Mouse (Mus musculus) intestine, embryonic 15.5 days (tissue): ENCODE measurements around the gene Cpne9. TPM values are rescaled to one million over a fixed set of nuclear protein-coding genes. Genes with fewer than 3 reads are reported as not detected.
A peak's percentile ranks its signal among the peaks of the same experiment; 100 is the strongest.

Source experiments
- ATAC-seq: fragments of 200-750 bp; cut with Nextera tagmentation; 2 replicates; pipeline ENCODE4 v1.8.0; 2017; ENCODE audit warnings: moderate TSS enrichment, moderate library complexity
- H3K27ac ChIP-seq: fragments of 300-500 bp; sonication (generic); 2 replicates; pipeline ENCODE4 v1.5.1; 2015; ENCODE audit warnings: mild to moderate bottlenecking, inconsistent platforms
- H3K27me3 ChIP-seq: fragments of 300-500 bp; sonication (generic); replicated peaks from 2 replicates; pipeline ENCODE4 v1.6.1; 2015; ENCODE audit warnings: inconsistent platforms
- H3K36me3 ChIP-seq: fragments of 300-500 bp; sonication (generic); 2 replicates; pipeline ENCODE4 v1.6.1; 2015; ENCODE audit warnings: inconsistent platforms
- H3K4me1 ChIP-seq: fragments of 300-500 bp; sonication (generic); replicated peaks from 2 replicates; pipeline ENCODE4 v1.6.1; 2015; ENCODE audit warnings: inconsistent platforms
- H3K4me2 ChIP-seq: fragments of 300-500 bp; sonication (generic); replicated peaks from 2 replicates; pipeline ENCODE4 v1.6.1; 2015; ENCODE audit warnings: mild to moderate bottlenecking, inconsistent platforms
- H3K4me3 ChIP-seq: fragments of 300-500 bp; sonication (generic); replicated peaks from 2 replicates; pipeline ENCODE4 v1.5.1; 2015; ENCODE audit warnings: inconsistent platforms
- H3K9ac ChIP-seq: fragments of 300-500 bp; sonication (generic); 2 replicates; pipeline ENCODE4 v1.6.1; 2015; ENCODE audit warnings: inconsistent platforms
- H3K9me3 ChIP-seq: fragments of 300-500 bp; sonication (generic); 2 replicates; pipeline ENCODE4 v1.6.1; 2016; ENCODE audit warnings: inconsistent platforms
- WGBS: fragments of 180-500 bp; shearing (Covaris S2); methylation state at CpG from one replicate; pipeline ENCODE4 v1.1.7; 2015; 5-methylcytosine and 5-hydroxymethylcytosine counted together
- polyA plus RNA-seq: library from polyadenylated mRNA; unstranded; fragments of >200 nt; fragmentation: Nextera tagmentation; extraction: Ambion mirVana; gene quantifications from 2 replicates; pipeline ENCODE4 v1.2.1, GENCODE M21; 2015

The Cpne9 gene
- polyA plus RNA-seq, 1 experiment from 2014 or later: 0.14 TPM

- Histone ChIP-seq H3K4me2 (no peak overlapping the region), H3K9me3 (no peaks in the 10 kb centered on the region), H3K27ac (no peak overlapping the region), H3K4me3 (no peak overlapping the region), H3K27me3 (no peaks in the 10 kb centered on the region), H3K9ac (no peak overlapping the region), H3K36me3 (peaks cover 33% of the 10 kb centered on the region), H3K4me1 (no peaks in the 10 kb centered on the region)
- 89% methylated on average over 7 of the region's 7 CpGs for WGBS
- ATAC-seq: no peak
Observed at GRCm38 (mm10) chr6:113266996-113267655, 15.0 kb upstream of the Cpne9 start.

GRCm38 (mm10) chr6:113267988-113268387 is 14.1 kb upstream of the Cpne9 start:
- WGBS: 88% methylated on average over 1 of the region's 1 CpGs
- Histone ChIP-seq H3K4me2 (no peak overlapping the region), H3K9ac (no peak overlapping the region), H3K36me3 (peaks cover 35% of the 10 kb centered on the region), H3K4me1 (no peaks in the 10 kb centered on the region), H3K27ac (no peak overlapping the region), H3K27me3 (no peaks in the 10 kb centered on the region), H3K4me3 (no peak overlapping the region), H3K9me3 (no peaks in the 10 kb centered on the region)
- no peak for ATAC-seq

GRCm38 (mm10) chr6:113272365-113272764 is 9.7 kb upstream of the Cpne9 start:
- Histone ChIP-seq H3K9me3 (no peaks in the 10 kb centered on the region), H3K4me3 (no peak overlapping the region), H3K36me3 (peaks cover 23% of the 10 kb centered on the region), H3K4me1 (no peaks in the 10 kb centered on the region), H3K4me2 (no peak overlapping the region), H3K27ac (no peak overlapping the region), H3K9ac (no peak overlapping the region), H3K27me3 (no peaks in the 10 kb centered on the region)
- ATAC-seq: no peak
- 87% methylated on average over 3 of the region's 3 CpGs for WGBS

GRCm38 (mm10) chr6:113276846-113277245 is 5.3 kb upstream of the Cpne9 start:
- no peak for ATAC-seq
- H3K4me3 ChIP-seq: no peak overlapping the region
- 69% methylated on average over 4 of the region's 4 CpGs for WGBS

GRCm38 (mm10) chr6:113281676-113282075 is 431 bp upstream of the Cpne9 start:
- Histone ChIP-seq H3K9me3 (no peaks in the 10 kb centered on the region), H3K27me3 (peaks cover 37% of the 10 kb centered on the region), H3K4me2 (no peak overlapping the region; the same call in 1 of the 2 replicates), H3K27ac (no peak overlapping the region), H3K4me1 (peaks cover 7% of the 10 kb centered on the region; the same call in 1 of the 2 replicates), H3K36me3 (no peaks in the 10 kb centered on the region), H3K9ac (no peak overlapping the region), H3K4me3 (no peak overlapping the region)
- WGBS: 64% methylated on average over 6 of the region's 6 CpGs
- peak; percentile 20; the same call in 1 of the 2 replicates for ATAC-seq

More at GRCm38 (mm10) chr6:113276846-113277245, 5.3 kb upstream of the Cpne9 start:
- Histone ChIP-seq H3K36me3 (0 out of 2 replicates have a peak, but pooled peaks cover 10% of the 10 kb centered on the region), H3K4me1 (no peaks in the 10 kb centered on the region), H3K9me3 (no peaks in the 10 kb centered on the region), H3K27me3 (peaks cover 4% of the 10 kb centered on the region), H3K4me2 (no peak overlapping the region), H3K27ac (no peak overlapping the region), H3K9ac (no peak overlapping the region)

- ATAC-seq: peak; percentile 47; the same call in 1 of the 2 replicates
- Histone ChIP-seq H3K9ac (no peak overlapping the region), H3K9me3 (no peaks in the 10 kb centered on the region), H3K4me2 (peak overlapping the region; percentile 28), H3K4me3 (no peak overlapping the region), H3K36me3 (no peaks in the 10 kb centered on the region), H3K27me3 (peaks cover 37% of the 10 kb centered on the region), H3K4me1 (peaks cover 7% of the 10 kb centered on the region; the same call in 1 of the 2 replicates), H3K27ac (no peak overlapping the region)
- 2% methylated on average over 22 of the region's 22 CpGs for WGBS
Observed at GRCm38 (mm10) chr6:113282969-113283368, 862 bp downstream of the Cpne9 start.

GRCm38 (mm10) chr6:113283500-113283899 is 1.4 kb downstream of the Cpne9 start:
- H3K9ac ChIP-seq: no peak overlapping the region

GRCm38 (mm10) chr6:113284931-113285330 is 2.8 kb downstream of the Cpne9 start:
- H3K4me1 ChIP-seq: peaks cover 7% of the 10 kb centered on the region; the same call in 1 of the 2 replicates
- no peak overlapping the region for H3K4me3 ChIP-seq
- WGBS: 68% methylated on average over 3 of the region's 3 CpGs
- H3K36me3 ChIP-seq: no peaks in the 10 kb centered on the region
- H3K4me2 ChIP-seq: no peak overlapping the region
- H3K9me3 ChIP-seq: no peaks in the 10 kb centered on the region
- no peak for ATAC-seq
- H3K27me3 ChIP-seq: peaks cover 37% of the 10 kb centered on the region
- H3K9ac ChIP-seq: no peak overlapping the region
- no peak overlapping the region for H3K27ac ChIP-seq

More at GRCm38 (mm10) chr6:113283500-113283899, 1.4 kb downstream of the Cpne9 start:
- Histone ChIP-seq H3K9me3 (no peaks in the 10 kb centered on the region), H3K27me3 (peaks cover 37% of the 10 kb centered on the region), H3K36me3 (no peaks in the 10 kb centered on the region), H3K27ac (no peak overlapping the region), H3K4me1 (peaks cover 7% of the 10 kb centered on the region; the same call in 1 of the 2 replicates), H3K4me2 (peak overlapping the region; percentile 28; the same call in 1 of the 2 replicates), H3K4me3 (no peak overlapping the region)
- whole genome bisulfite sequencing: 4% methylated on average over 6 of the region's 6 CpGs
- 0 out of 2 replicates have a peak, but pooled peaks have one; percentile 17 for ATAC-seq

GRCm38 (mm10) chr6:113286316-113286715 is 4.2 kb downstream of the Cpne9 start:
- Histone ChIP-seq H3K9ac (no peak overlapping the region), H3K36me3 (no peaks in the 10 kb centered on the region), H3K4me2 (no peak overlapping the region), H3K27me3 (peaks cover 37% of the 10 kb centered on the region), H3K27ac (no peak overlapping the region), H3K9me3 (no peaks in the 10 kb centered on the region), H3K4me1 (peaks cover 7% of the 10 kb centered on the region; the same call in 1 of the 2 replicates), H3K4me3 (no peak overlapping the region)
- WGBS: 64% methylated on average over 1 of the region's 1 CpGs
- no peak for ATAC-seq

GRCm38 (mm10) chr6:113287236-113287635 is 5.1 kb downstream of the Cpne9 start:
- 67% methylated on average over 4 of the region's 4 CpGs for WGBS

GRCm38 (mm10) chr6:113289346-113289745 is 7.2 kb downstream of the Cpne9 start:
- no peak overlapping the region for H3K4me2 ChIP-seq
- no peaks in the 10 kb centered on the region for H3K36me3 ChIP-seq
- ATAC-seq: no peak
- H3K27ac ChIP-seq: no peak overlapping the region
- peaks cover 8% of the 10 kb centered on the region for H3K27me3 ChIP-seq
- H3K4me3 ChIP-seq: no peak overlapping the region
- H3K9me3 ChIP-seq: no peaks in the 10 kb centered on the region
- 90% methylated on average over 15 of the region's 15 CpGs for WGBS
- no peaks in the 10 kb centered on the region for H3K4me1 ChIP-seq
- no peak overlapping the region for H3K9ac ChIP-seq

More at GRCm38 (mm10) chr6:113287236-113287635, 5.1 kb downstream of the Cpne9 start:
- Histone ChIP-seq H3K9ac (no peak overlapping the region), H3K27ac (no peak overlapping the region), H3K4me2 (no peak overlapping the region), H3K27me3 (peaks cover 29% of the 10 kb centered on the region), H3K4me3 (no peak overlapping the region), H3K4me1 (peaks cover 5% of the 10 kb centered on the region; the same call in 1 of the 2 replicates), H3K9me3 (no peaks in the 10 kb centered on the region), H3K36me3 (no peaks in the 10 kb centered on the region)
- ATAC-seq: no peak

GRCm38 (mm10) chr6:113290346-113290745 is 8.2 kb downstream of the Cpne9 start:
- H3K36me3 ChIP-seq: no peaks in the 10 kb centered on the region
- no peaks in the 10 kb centered on the region for H3K4me1 ChIP-seq
- H3K9ac ChIP-seq: no peak overlapping the region
- no peak overlapping the region for H3K4me2 ChIP-seq
- no peaks in the 10 kb centered on the region for H3K9me3 ChIP-seq
- ATAC-seq: no peak
- no peak overlapping the region for H3K27ac ChIP-seq
- no peaks in the 10 kb centered on the region for H3K27me3 ChIP-seq
- WGBS: 67% methylated on average over 6 of the region's 6 CpGs
- H3K4me3 ChIP-seq: no peak overlapping the region

GRCm38 (mm10) chr6:113292938-113293337 is 10.8 kb downstream of the Cpne9 start:
- no peaks in the 10 kb centered on the region for H3K36me3 ChIP-seq
- H3K9me3 ChIP-seq: no peaks in the 10 kb centered on the region
- H3K27me3 ChIP-seq: no peaks in the 10 kb centered on the region
- no peaks in the 10 kb centered on the region for H3K4me1 ChIP-seq
- no peak overlapping the region for H3K4me2 ChIP-seq
- 65% methylated on average over 5 of the region's 5 CpGs for WGBS
- no peak overlapping the region for H3K27ac ChIP-seq
- no peak for ATAC-seq
- H3K4me3 ChIP-seq: no peak overlapping the region
- H3K9ac ChIP-seq: no peak overlapping the region
